Mouse (Mus musculus) hindbrain, embryonic 13.5 days (tissue): ENCODE results near the gene Gpr137. TPM values are rescaled to one million over a fixed set of nuclear protein-coding genes. Genes with fewer than 3 reads are reported as not detected.

Experiments used
- ATAC-seq: fragments of 200-750 bp; cut with Nextera tagmentation; 2 replicates; pipeline ENCODE4 v1.8.0; 2017; ENCODE audit warnings: moderate TSS enrichment; ENCODE audit not compliant: low FRiP score
- H3K27ac ChIP-seq: fragments of 300-500 bp; sonication (generic); 2 replicates; pipeline ENCODE4 v1.5.1; 2015; ENCODE audit warnings: inconsistent platforms, mild to moderate bottlenecking, moderate library complexity
- H3K27me3 ChIP-seq: fragments of 300-500 bp; sonication (generic); 2 replicates; pipeline ENCODE4 v1.6.1; 2015; ENCODE audit warnings: mild to moderate bottlenecking, inconsistent platforms
- H3K36me3 ChIP-seq: fragments of 300-500 bp; sonication (generic); 2 replicates; pipeline ENCODE4 v1.6.1; 2015; ENCODE audit warnings: mild to moderate bottlenecking, inconsistent platforms
- H3K4me1 ChIP-seq: fragments of 300-500 bp; sonication (generic); replicated peaks from 2 replicates; pipeline ENCODE4 v1.6.1; 2015; ENCODE audit warnings: inconsistent platforms
- H3K4me2 ChIP-seq: fragments of 300-500 bp; sonication (generic); 2 replicates; pipeline ENCODE4 v1.6.1; 2015; ENCODE audit warnings: inconsistent platforms, mild to moderate bottlenecking, moderate library complexity
- H3K4me3 ChIP-seq: fragments of 300-500 bp; sonication (generic); 2 replicates; pipeline ENCODE4 v1.5.1; 2015; ENCODE audit warnings: mild to moderate bottlenecking, inconsistent platforms
- H3K9ac ChIP-seq: fragments of 300-500 bp; sonication (generic); 2 replicates; pipeline ENCODE4 v1.6.1; 2015; ENCODE audit warnings: mild to moderate bottlenecking, inconsistent platforms
- H3K9me3 ChIP-seq: fragments of 300-500 bp; sonication (generic); 2 replicates; pipeline ENCODE4 v1.6.1; 2016; ENCODE audit warnings: inconsistent platforms
- WGBS: fragments of 180-500 bp; shearing (Covaris S2); methylation state at CpG from one replicate; pipeline ENCODE4 v1.1.7; 2015; 5-methylcytosine and 5-hydroxymethylcytosine counted together
- polyA plus RNA-seq: library from polyadenylated mRNA; unstranded; fragments of >200 nt; fragmentation: Nextera tagmentation; extraction: Ambion mirVana; gene quantifications from 2 replicates; pipeline ENCODE4 v1.2.1, GENCODE M21; 2015

Gene Gpr137
- polyA plus RNA-seq, 1 experiment from 2014 or later, result 54.7 TPM

GRCm38 (mm10) chr19:6970460-6971085 lies 28.3 kb upstream of the Gpr137 start:
- peak overlapping the region; percentile 48 for H3K4me2 ChIP-seq
- peaks cover 33% of the 10 kb centered on the region for H3K4me1 ChIP-seq
- H3K36me3 ChIP-seq, result no peaks in the 10 kb centered on the region
- H3K9ac ChIP-seq, result 0 out of 2 replicates have a peak overlapping the region, but pooled peaks have one; percentile 36
- H3K27ac ChIP-seq, result peak overlapping the region; percentile 30
- no peak for ATAC-seq
- WGBS, result 21% methylated on average over 11 of the region's 11 CpGs
- peak overlapping the region; percentile 41; the same call in 1 of the 2 replicates for H3K4me3 ChIP-seq
- peaks cover 39% of the 10 kb centered on the region for H3K27me3 ChIP-seq
- no peaks in the 10 kb centered on the region for H3K9me3 ChIP-seq

- peak overlapping the region; percentile 64 for H3K9ac ChIP-seq
- H3K27ac ChIP-seq, result no peak overlapping the region
- peaks cover 33% of the 10 kb centered on the region for H3K4me1 ChIP-seq
- peak overlapping the region; percentile 48 for H3K4me2 ChIP-seq
- H3K4me3 ChIP-seq, result peak overlapping the region; percentile 41
- H3K36me3 ChIP-seq, result no peaks in the 10 kb centered on the region
- H3K9me3 ChIP-seq, result no peaks in the 10 kb centered on the region
- 0 out of 2 replicates have a peak, but pooled peaks have one; percentile 0 for ATAC-seq
- 1% methylated on average over 36 of the region's 55 CpGs for WGBS
- H3K27me3 ChIP-seq, result peaks cover 39% of the 10 kb centered on the region
These were observed 27.5 kb upstream of the Gpr137 start for GRCm38 (mm10) chr19:6969665-6970381.

GRCm38 (mm10) chr19:6969291-6969664 lies 27.0 kb upstream of the Gpr137 start:
- Histone ChIP-seq H3K36me3 (no peaks in the 10 kb centered on the region), H3K27me3 (peaks cover 39% of the 10 kb centered on the region), H3K27ac (no peak overlapping the region), H3K9me3 (no peaks in the 10 kb centered on the region), H3K4me2 (peak overlapping the region; percentile 48), H3K9ac (peak overlapping the region; percentile 64), H3K4me1 (peaks cover 33% of the 10 kb centered on the region), H3K4me3 (peak overlapping the region; percentile 41)
- WGBS, result 2% methylated on average over 17 of the region's 20 CpGs
- ATAC-seq, result peak; percentile 11; the same call in 1 of the 2 replicates

GRCm38 (mm10) chr19:6968491-6969271 lies 26.4 kb upstream of the Gpr137 start:
- Histone ChIP-seq H3K27me3 (peaks cover 39% of the 10 kb centered on the region), H3K4me2 (peak overlapping the region; percentile 48), H3K9me3 (no peaks in the 10 kb centered on the region), H3K4me3 (peak overlapping the region; percentile 41), H3K36me3 (no peaks in the 10 kb centered on the region), H3K9ac (peak overlapping the region; percentile 64; the same call in 1 of the 2 replicates), H3K4me1 (peaks cover 28% of the 10 kb centered on the region), H3K27ac (no peak overlapping the region)
- ATAC-seq, result no peak
- WGBS, result 16% methylated on average over 15 of the region's 15 CpGs

- H3K9ac ChIP-seq, result no peak overlapping the region
- no peak overlapping the region for H3K4me2 ChIP-seq
- H3K4me3 ChIP-seq, result no peak overlapping the region
- no peak for ATAC-seq
- H3K36me3 ChIP-seq, result peaks cover 53% of the 10 kb centered on the region
- peaks cover 16% of the 10 kb centered on the region for H3K4me1 ChIP-seq
- H3K9me3 ChIP-seq, result no peaks in the 10 kb centered on the region
- no peaks in the 10 kb centered on the region for H3K27me3 ChIP-seq
- no peak overlapping the region for H3K27ac ChIP-seq
- 63% methylated on average over 10 of the region's 10 CpGs for WGBS
These were observed 14.2 kb upstream of the Gpr137 start for GRCm38 (mm10) chr19:6956461-6956860.

GRCm38 (mm10) chr19:6955424-6955823 lies 13.1 kb upstream of the Gpr137 start:
- 84% methylated on average over 7 of the region's 7 CpGs for WGBS
- H3K9ac ChIP-seq, result peak overlapping the region; percentile 35; the same call in 1 of the 2 replicates

GRCm38 (mm10) chr19:6954046-6954445 lies 11.8 kb upstream of the Gpr137 start:
- Histone ChIP-seq H3K4me3 (no peak overlapping the region), H3K9me3 (no peaks in the 10 kb centered on the region), H3K9ac (peak overlapping the region; percentile 31; the same call in 1 of the 2 replicates), H3K27me3 (no peaks in the 10 kb centered on the region), H3K4me1 (peaks cover 26% of the 10 kb centered on the region), H3K27ac (no peak overlapping the region), H3K36me3 (peaks cover 44% of the 10 kb centered on the region), H3K4me2 (no peak overlapping the region)
- WGBS, result 44% methylated on average over 9 of the region's 9 CpGs
- ATAC-seq, result no peak

More at GRCm38 (mm10) chr19:6955424-6955823, 13.1 kb upstream of the Gpr137 start:
- H3K4me3 ChIP-seq, result no peak overlapping the region
- H3K27ac ChIP-seq, result no peak overlapping the region
- H3K36me3 ChIP-seq, result peaks cover 50% of the 10 kb centered on the region
- H3K4me2 ChIP-seq, result no peak overlapping the region
- no peaks in the 10 kb centered on the region for H3K9me3 ChIP-seq
- no peak for ATAC-seq
- H3K4me1 ChIP-seq, result peaks cover 16% of the 10 kb centered on the region
- H3K27me3 ChIP-seq, result no peaks in the 10 kb centered on the region

- Histone ChIP-seq H3K27me3 (no peaks in the 10 kb centered on the region), H3K9ac (peak overlapping the region; percentile 80), H3K4me3 (peak overlapping the region; percentile 59), H3K36me3 (peaks cover 36% of the 10 kb centered on the region), H3K9me3 (no peaks in the 10 kb centered on the region), H3K4me1 (peaks cover 26% of the 10 kb centered on the region), H3K27ac (peak overlapping the region; percentile 96), H3K4me2 (peak overlapping the region; percentile 98)
- 41% methylated on average over 3 of the region's 3 CpGs for WGBS
- no peak for ATAC-seq
These were observed 10.4 kb upstream of the Gpr137 start for GRCm38 (mm10) chr19:6952712-6953037.

- peak overlapping the region; percentile 98 for H3K4me2 ChIP-seq
- ATAC-seq, result peak; percentile 24
- 4% methylated on average over 31 of the region's 31 CpGs for WGBS
- peak overlapping the region; percentile 80 for H3K9ac ChIP-seq
- peaks cover 36% of the 10 kb centered on the region for H3K36me3 ChIP-seq
- no peaks in the 10 kb centered on the region for H3K9me3 ChIP-seq
- H3K27ac ChIP-seq, result peak overlapping the region; percentile 96
- peak overlapping the region; percentile 59 for H3K4me3 ChIP-seq
- H3K4me1 ChIP-seq, result peaks cover 26% of the 10 kb centered on the region
- H3K27me3 ChIP-seq, result no peaks in the 10 kb centered on the region
These were observed 9.9 kb upstream of the Gpr137 start for GRCm38 (mm10) chr19:6951994-6952711.

GRCm38 (mm10) chr19:6951381-6951968 lies 9.2 kb upstream of the Gpr137 start:
- Histone ChIP-seq H3K4me2 (peak overlapping the region; percentile 98), H3K4me3 (peak overlapping the region; percentile 59), H3K9ac (peak overlapping the region; percentile 80), H3K27ac (peak overlapping the region; percentile 96), H3K36me3 (peaks cover 32% of the 10 kb centered on the region), H3K9me3 (no peaks in the 10 kb centered on the region), H3K4me1 (peaks cover 26% of the 10 kb centered on the region), H3K27me3 (no peaks in the 10 kb centered on the region)
- ATAC-seq, result peak; percentile 70
- WGBS, result under 1% methylated on average over 35 of the region's 35 CpGs

- Histone ChIP-seq H3K36me3 (peaks cover 29% of the 10 kb centered on the region), H3K4me1 (peaks cover 26% of the 10 kb centered on the region), H3K27me3 (no peaks in the 10 kb centered on the region), H3K9me3 (no peaks in the 10 kb centered on the region), H3K4me3 (peak overlapping the region; percentile 59), H3K9ac (peak overlapping the region; percentile 80), H3K4me2 (peak overlapping the region; percentile 98), H3K27ac (peak overlapping the region; percentile 96)
- WGBS, result under 1% methylated on average over 28 of the region's 28 CpGs
- ATAC-seq, result peak; percentile 44
These were observed 8.4 kb upstream of the Gpr137 start for GRCm38 (mm10) chr19:6950613-6951153.
